Mouse (Mus musculus): ENCODE measurements around the gene Zfp235.

Gene Zfp235

DNA sequence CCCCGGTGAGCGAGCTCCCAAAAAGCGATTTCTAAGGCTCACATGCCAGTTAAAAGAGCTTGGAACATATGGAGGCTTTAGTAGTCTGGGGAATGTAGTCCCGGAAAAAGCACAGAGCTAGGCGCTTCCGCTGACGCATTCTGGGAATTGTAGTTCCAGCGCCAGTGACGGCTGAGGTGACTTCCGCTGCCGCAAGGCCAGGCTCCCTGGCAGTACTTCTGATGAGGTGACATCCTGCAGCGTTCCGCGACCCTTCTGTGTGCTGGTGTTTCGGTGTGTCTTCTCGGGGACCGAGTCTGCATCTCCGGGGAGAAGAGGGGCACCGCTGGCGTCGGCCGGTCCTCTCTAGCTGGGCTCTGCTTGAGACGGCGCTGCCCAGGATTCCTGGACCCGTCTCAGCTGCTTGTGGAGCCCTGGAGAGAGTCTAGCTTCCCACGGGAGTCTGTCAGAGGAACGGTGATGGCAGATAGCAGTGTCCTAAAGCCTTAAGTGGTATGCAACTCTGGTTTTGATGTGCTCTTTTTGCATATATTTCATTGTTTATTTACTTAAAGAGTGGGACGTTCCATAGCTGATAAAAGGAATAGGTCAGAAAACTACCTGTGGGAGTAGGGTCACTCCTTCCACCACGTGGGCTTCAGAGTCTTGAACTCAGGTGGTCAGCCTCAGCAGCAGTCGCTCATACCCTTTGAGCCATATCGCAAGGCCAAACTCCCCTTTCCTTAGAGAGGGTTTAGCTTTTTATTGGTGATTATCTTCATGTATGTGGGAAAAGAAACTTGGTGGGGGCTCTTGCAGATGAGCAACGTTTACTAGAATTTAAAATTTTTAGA lies at the start of gene Zfp235:
Gene Zfp235, plus strand, starts transcription at position 174 of the 833 bp plus-strand sequence.
- peak; percentile 77 to 85 for DNase-seq

DNA sequence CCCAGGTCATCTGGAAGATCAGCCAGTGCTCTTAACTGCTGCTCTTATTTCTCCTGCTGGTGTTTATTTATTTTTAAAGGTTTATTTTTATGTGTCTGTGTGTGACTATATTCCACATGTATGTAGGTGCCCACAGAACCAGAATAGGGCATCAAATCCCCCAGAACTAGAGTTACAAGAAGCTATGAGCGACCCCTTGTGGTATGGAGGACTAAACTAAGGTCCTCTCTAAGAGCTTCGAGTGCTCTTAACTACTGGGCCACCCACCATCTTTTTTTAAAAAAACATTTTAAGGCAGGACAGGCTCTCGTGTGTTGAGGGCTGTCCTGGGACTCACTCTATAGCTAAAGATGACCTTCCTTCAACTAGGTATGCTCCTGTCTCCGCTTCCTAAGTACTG lies 47.1 kb upstream of the Zfp235 start:
- DNase-seq = no peak

DNA sequence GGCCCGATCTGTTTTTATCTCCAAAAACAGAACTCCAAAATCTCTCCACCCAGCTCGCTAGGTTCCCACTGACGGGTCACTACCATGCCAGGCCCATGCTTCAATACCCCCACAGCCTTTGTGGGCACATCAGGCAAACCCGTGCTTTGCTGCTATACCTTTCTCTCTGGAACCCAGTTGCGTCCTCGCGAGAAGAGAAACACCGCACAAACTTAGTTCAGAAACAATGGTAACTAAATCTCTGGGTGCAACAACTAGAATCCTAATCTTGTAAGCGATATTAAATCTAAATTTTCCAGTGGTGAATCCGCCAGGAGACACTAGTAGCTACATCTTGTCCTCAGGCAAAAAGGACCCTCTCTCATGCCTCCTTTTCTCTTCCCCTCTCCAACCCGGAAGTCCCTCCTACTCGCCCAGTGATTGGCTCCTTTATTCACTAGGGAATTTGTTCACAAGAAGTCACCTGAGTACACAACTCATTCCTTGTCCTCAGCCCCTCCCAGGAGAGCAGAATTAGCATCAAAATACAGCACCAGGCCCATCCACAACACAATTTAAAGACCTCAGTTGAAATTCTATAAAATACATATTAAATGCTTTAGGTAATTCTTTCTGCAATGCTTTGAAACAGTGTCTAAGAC lies 46.4 kb upstream of the Zfp235 start:
- DNase-seq = no peak

DNA sequence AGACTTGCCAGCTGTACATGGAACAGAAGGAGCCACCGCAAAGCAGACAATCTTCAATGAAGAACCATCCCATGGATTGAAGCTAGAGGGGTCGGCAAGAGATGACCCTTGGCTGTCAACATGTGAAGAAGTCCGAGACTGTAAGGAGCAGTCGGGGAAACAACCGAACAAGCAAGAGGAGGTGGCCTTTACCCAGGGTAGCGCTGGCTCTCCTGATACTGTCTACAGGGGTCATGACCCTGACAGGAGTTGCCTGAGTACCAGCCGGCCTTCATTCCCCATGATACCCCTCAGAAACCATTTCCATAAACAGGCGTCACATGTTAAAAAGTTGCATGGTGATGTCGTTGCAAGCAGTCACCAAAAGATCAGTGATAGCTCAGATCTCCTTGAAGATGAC lies 29.6 kb upstream of the Zfp235 start:
- no peak for DNase-seq

DNA sequence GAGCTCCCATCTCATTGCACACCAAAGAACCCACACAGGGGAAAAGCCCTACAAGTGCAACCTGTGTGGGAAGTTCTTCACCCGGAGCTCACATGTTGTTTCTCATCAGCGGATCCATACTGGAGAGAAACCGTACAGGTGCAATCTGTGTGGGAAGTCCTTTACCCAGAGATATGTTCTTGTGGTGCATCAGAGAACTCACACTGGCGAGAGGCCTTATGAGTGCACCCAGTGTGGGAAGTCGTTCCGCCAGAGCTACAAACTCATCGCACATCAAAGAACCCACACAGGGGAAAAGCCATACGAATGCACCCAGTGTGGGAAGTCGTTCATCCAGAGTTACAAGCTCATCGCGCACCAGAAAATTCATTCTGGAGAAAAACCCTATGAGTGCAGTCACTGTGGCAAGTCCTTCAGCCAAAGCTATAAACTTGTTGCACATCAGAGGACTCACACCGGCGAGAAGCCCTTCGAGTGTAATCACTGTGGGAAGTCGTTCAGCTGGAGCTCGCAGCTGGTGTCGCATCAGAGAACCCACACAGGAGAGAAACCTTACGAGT lies 28.7 kb upstream of the Zfp235 start:
- no peak for DNase-seq

DNA sequence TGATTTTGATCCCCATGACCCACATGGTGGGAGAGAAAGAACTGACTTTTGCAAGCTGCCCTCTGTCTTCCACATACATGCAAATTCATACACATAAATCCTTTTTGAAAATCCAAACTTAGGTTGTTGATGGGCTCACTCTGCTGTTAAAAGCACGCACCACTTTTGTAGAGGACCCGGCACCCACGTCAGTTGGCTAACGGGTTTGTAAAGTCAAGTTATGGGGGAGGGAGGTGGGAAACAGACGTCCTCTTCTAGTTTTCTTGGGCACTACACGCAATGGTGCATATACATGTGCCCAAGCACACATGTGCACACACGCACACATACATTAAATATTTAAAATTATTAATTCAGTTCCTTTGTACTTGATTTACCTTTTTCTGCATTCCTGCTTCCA lies 23.1 kb upstream of the Zfp235 start:
- no peak for DNase-seq

DNA sequence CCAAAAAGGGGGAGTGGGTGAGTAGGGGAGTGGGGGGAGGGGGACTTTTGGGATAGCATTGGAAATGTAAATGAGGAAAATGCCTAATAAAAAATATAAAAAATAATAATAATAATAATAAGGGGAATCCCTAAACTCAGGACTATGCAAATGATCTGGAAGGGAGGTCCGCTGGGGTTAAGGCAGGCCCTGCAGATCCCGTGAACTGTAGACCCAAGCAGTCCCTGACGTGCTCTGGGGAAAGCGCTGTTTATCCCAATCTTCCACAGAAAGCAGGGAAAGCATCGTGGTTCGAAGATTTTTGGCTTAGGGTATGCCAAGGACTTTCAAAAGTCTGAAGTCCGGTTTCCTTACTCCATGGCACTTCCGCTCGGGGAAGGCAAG lies 22.2 kb upstream of the Zfp235 start:
- no peak for DNase-seq

DNA sequence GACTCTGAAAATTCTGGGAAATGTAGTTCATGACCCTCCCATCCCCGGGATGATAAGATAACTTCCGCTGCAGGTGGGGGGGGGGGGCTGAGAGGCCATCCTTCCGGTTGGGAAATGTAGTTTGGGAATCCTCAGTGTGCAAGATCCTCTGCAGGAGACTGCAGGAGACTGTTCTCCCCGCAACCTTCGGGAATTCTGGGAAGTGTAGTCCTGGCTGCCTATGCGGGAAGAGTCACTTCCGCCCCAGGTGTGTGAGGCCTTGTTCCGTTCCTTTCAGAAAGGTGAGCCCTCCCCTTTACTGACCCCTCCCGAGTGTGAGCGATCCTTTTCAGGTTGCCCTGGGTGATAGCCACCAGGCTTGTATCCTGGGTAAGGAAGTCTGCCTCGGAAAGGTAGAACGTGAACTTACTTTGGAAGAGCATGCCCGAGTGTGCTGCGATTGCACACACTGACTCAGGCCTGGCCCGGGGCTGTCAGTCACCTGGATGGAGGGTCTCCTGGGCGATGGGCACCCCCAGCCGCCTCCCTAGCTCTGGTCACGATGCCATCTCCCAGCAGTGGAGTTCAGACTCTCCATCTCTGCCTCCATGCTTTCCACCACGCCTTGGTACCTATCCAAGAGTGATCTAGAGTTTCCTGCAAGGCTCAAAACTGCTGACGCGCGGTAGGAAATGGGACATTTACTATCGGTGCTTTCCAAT lies 21.7 kb upstream of the Zfp235 start, which contains the start of gene Zfp112:
Gene Zfp112, plus strand, starts transcription at position 159 of the 701 bp plus-strand sequence.
- DNase-seq = no peak

DNA sequence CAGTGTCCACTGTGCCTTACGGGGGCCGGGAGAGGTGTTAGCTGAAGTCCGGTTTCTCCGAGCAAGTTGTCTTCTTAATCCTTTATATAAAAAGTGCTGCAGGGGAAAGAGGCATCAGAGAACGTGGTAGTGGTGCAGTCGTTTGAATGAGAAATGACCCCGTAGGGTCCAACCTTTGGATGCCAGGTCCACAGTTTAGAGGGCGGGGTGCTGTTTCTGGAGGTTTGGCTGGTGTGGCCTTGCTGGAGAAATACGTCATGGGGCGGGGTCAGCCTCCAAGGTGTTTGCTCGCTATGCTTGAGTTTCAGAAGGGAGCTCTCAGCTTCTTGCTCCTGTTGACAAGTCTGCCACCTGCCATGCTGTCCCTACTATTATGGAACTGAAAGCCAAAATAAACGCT lies 21.0 kb upstream of the Zfp235 start:
- no peak for DNase-seq

DNA sequence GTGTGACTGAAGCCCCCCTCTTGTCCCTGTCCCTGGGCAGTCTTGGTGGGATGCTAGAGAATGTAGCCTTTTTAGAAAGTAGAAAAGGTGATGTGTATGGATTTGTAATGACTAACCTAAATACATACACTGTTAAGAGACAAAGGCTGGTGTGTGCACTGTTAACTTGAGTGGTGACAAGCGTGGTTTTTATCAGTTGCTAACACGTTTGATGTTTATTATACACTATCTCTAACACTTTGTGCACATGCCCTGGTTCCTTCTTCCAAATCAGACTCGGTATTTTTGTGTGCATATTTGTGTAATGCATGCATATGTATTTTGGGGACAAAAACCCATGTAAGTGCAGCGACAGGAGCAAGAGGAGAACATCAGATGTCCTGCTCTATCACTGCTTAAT lies 17.3 kb upstream of the Zfp235 start:
- no peak for DNase-seq

DNA sequence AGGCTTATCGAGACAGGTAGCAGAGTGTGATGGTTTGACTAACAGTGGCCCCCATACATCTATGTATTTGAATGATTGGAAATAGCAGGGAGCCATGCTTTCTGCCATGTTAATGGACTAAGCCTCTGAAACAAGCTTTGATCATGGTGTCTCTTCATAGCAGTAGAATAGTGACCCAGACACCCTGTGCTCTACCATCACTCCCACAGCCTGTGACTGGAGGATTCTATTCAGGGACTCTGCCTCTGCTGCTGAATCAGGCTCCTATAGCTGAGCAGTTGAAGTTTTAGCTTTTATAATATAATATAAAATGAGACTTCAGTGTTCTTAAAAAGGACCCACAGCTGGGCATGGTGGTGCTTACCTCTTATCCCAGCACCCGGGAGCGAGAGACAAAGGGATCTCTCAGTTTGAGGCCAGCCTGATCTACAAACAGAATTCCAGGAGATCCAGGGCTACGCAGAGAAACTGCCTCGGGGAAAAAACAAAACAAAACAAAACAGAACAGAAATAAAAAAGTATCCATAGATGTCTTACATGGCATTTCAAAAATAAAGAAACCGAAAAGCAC lies 459 bp upstream of the Zfp235 start:
- no peak for DNase-seq

DNA sequence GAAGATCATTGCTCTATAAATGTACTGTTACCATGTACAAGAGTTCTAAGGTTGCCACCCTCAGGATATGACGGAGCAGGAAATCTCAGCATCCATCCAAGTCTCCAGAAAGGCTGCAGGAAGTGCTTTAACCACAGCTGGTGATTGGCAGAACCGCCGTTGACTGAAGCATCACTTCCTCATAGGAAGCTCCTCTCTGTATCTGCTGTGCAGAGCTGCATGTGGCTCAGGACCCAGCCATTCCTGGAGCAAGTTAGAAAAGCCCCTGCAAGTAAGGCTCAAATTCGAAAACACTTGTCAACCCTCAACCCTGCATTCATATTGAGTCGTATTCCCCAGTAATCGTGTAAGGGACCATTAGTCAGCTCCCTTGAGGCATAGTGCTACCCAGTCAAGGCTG lies 8.6 kb downstream of the Zfp235 start:
- DNase-seq = no peak

DNA sequence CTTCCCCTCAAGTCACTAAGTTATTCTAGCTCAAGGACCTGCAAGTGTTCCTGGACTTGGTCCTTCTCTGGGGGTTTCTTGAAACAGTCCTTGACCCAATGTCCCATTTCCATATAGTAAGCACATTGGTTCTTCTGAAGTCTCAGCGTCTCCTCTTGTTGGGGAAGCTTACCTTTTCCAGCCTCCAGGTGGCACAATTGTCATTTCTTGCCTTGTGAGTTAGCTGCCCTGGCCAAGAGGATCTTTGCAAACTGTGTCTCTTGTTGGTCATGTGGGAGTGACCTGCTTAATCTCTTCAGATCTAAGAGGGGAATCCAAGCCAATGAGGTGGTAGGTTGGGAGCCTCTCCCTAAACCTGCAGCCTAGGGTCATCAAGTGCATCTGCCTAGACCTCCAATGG lies 19.3 kb downstream of the Zfp235 start:
- no peak for DNase-seq

DNA sequence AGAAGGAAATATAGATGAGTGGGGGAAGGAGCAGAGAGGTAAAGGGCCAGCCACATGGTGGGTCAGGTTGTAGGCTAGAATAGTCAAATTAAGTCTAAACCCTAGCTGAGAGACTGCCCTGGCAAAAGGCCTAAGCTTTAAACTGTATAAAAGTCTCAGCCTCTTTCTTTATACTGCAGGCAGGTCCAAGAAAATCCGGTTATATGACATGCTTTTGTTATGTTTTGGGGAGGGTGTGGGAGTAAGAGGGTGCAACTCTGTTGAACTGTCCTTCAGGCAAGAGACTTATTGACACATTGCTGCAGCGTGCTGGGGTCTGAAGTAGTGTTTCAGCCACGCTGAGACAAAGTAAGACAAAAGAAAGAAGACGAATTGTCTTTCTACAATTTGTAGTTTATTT lies 38.2 kb downstream of the Zfp235 start:
- DNase-seq = no peak

DNA sequence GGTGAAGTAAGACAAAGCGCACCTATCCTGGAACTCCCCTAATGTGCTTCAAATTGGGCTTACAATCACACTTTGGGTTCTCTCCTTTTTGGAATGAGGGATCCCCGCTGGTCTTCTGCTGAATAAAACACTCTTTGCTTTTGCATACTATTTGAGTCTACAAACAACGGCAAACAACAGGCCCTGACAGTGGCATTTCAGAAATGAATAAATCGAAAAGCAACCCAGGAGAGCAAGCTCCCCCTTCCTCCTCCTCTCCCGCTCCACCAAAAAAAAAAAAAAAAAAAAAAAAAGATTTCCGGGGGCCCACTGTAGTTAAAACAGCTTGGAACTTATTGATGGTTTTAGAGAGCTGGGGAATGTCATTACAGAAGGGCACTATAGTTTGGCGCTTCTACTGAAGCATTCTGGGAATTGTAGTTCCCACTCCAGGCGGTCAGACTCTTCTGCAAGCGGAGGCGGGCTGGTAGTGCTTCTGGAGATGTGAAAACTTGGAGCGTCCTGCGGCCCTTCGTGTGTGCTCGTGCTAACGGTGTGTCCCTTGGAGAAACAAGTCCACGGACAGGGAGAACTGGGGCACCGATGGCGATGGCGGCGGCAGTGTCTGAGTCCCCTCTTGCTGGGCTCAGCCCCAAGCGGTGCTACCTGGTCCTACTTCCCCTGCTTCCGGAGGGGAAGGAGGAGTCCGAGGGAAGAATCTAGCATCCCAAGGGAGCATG lies 40.8 kb downstream of the Zfp235 start, which contains the start of gene Zfp114:
Gene Zfp114, plus strand, starts transcription at position 443 of the 719 bp plus-strand sequence.
- DNase-seq = peak in 1 of 2 experiments; percentile 24

DNA sequence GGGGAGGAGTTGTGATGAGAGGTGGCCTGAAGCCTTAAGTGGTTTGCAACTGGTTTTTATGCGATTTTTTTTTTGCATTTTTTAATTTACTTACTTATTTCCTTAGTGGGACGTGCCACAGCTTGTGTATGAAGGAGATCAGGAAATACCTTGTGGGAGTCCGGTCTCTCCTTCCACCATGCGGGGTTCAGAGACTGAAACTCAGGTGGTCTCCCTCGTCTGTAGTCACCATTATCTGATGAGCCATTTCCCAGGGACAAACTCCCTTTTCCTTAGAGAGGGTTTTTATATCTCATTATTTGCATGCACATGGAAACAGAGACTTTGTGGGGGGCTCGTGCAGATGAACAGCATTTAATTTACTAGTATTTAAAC lies 41.4 kb downstream of the Zfp235 start:
- DNase-seq = no peak

DNA sequence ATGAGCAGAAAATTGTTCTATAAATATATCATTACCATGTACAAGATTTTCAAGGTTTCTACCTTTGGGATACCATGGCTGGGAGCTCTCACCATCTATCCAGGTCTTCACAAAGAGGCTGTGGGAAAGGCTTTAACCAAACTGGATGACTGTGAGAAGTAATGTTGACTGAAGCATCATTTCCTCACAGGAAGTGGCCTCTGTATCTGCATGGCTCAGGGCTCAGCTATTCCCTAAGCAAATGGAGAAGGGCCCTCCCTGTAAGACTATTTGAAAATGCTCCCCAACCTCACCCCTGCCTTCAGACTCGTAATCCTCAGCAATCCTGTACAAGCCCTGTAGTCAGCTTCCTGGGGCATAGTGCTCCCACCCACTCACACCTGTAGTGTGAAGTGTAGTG lies 53.6 kb downstream of the Zfp235 start:
- no peak for DNase-seq

DNA sequence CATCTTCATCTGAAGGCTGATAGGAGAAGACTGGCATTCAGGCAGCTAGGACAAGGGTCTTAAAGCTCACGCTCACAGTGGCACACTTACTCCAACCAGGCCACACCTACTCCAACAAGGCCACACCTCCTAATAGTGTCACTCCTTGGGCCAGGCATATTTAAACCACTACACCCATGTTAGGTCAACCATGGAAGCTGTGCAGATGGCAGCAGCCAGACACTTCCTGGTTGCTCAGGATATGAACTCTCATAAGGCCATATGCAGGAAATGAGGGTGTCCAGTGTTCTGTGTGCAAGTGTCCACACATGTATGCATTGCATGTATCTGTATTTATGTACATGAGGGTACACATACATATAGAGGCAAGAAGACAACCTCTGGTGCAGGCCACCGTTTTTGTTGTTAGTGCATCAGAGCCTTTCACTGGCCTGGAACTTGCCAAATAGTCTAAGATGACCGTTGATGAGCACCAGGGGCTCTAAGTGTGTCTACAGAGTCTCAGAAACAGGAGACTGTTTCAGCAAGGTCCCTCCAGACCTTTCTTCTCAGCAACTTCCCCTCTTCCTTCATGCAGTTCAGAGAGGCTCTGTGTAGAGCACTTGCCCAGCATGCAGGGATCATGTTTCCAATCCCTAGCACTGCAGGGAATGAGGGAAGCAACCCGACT lies 55.1 kb downstream of the Zfp235 start:
- no peak for DNase-seq

DNA sequence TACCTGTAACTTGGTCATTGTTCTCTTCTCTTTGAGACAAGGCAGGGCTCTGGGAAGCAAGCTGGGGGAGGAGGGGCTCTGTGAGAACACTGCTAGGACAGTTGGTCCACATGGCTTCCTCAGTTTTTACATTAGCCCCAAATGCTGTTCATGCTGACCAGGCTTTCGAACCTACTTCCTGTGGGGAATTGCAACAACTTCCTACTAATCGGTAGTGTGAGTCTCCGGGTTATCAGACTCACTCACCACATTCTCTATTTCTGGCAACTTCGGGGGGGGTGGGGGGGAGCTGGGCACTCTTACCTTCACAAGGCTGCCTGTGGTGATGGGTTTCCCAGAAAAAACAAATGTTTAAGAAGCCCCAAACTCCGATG lies 55.6 kb downstream of the Zfp235 start:
- no peak for DNase-seq

DNA sequence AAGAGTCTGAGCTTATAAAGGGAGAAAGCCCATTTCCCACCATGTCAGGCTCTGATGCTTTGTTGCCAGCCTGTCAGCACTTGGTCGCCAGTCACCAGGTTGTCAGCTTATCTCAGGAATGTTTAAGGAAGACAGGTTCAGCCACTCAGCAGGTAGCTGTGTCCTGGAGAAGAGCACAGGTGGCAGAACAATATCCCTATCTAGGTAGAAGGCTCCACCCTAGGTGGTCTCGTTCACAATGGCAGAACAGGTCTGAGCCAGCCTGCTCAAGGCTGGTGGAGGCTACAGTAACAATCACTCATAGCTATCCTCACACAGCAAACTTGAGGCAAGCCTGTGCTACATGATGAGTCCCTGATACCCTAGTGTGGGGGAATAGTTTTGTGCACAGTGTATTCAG lies 57.4 kb downstream of the Zfp235 start:
- no peak for DNase-seq
